Mouse (Mus musculus) kidney, adult 2 months (tissue): ENCODE data around the gene Eml2.

Experiments
- CTCF ChIP-seq: fragments of 200-500 bp; conservative IDR thresholded peaks from 2 replicates; pipeline ENCODE4 v1.5.1; 2011; ENCODE audit warnings: low read depth, mild to moderate bottlenecking, control low read depth, low read length, moderate library complexity, mixed read lengths; ENCODE audit not compliant: insufficient read depth, insufficient read length
- POLR2A ChIP-seq: fragments of 200-500 bp; IDR thresholded peaks from one replicate; pipeline ENCODE4 v1.6.1; 2011; ENCODE audit warnings: low read depth, low read length, control low read depth

GRCm38 (mm10) chr7:19208201-19208910 lies 32.1 kb downstream of the Eml2 start:
- TF ChIP-seq CTCF = no peak
- TF ChIP-seq POLR2A = no peak
